Mouse (Mus musculus): ENCODE measurements around the gene Wnt9b.

- no peak for TF ChIP-seq POLR2A (IDR thresholded peaks at IDR 0.05; ENCODE audit: insufficient read depth, low read depth, low read length)
- no peak for TF ChIP-seq EP300 (IDR thresholded peaks at IDR 0.05; ENCODE audit: insufficient read depth, low read depth, low read length)
- no peak for TF ChIP-seq CTCF (IDR thresholded peaks at IDR 0.05)
Measured at GRCm38 (mm10) chr11:103750612-103751011, 991 bp upstream of the Wnt9b start.
